7 mouse cellular contexts compared by ENCODE assay signal in the genomic region with DNA sequence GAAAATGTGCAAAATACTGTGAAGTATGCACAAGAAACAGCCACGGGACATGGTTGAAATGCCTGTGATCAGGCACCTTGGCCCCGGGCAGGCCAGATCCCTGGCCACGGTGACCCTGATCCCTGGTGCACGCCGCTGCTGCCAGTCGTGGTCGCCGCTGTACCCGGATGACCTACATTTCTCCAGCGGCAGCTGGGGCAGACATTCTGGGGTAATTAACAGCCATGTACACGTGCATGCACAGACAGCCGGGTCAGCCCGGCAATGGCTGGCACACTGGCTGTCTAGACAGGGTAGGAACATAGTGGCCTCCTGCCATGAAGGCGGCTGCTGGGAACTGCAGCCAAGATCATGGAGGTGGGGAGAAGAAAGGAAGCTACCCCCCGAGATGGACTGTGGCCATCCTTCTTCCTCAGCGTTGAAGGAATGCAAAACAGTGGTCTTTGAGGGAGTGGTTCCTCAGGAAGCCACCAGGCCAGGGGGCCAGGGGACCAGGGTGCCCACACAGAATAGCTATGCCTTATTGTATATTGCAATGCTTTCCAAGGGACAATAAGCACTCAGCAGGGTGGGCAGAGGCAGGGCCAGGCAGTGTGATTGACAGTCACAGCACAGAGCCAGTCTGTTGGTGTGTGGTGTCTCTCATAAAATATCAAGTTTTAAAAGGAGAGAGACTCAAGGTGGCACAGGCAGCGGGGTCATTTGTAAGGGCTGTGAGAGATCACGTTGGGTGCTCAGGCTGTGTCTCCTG.
DNase-seq lines count a peak whose midpoint lies in the region; ATAC-seq and TF ChIP-seq lines count a peak whose summit lies in the region.

No protein-coding gene starts in this region.

- H3K4me2 ChIP-seq in forebrain, embryonic 15.5 days (replicated peaks), result no peak overlapping the region
- no peak overlapping the region for H3K4me2 ChIP-seq in hindbrain, embryonic 12.5 days (replicated peaks)

- H3K27ac ChIP-seq in forebrain, embryonic 15.5 days (replicated peaks), result peak overlapping the region; percentile 72
- H3K27ac ChIP-seq in hindbrain, embryonic 12.5 days, result 0 out of 2 replicates have a peak overlapping the region, but pooled peaks have one; percentile 40

- peaks cover 24% of the 10 kb centered on the region for H3K4me1 ChIP-seq in forebrain, embryonic 15.5 days
- H3K4me1 ChIP-seq in hindbrain, embryonic 12.5 days, result peaks cover 20% of the 10 kb centered on the region

- no peak overlapping the region for H3K4me3 ChIP-seq in forebrain, embryonic 15.5 days
- no peak overlapping the region for H3K4me3 ChIP-seq in hindbrain, embryonic 12.5 days

- intact Hi-C loops in left cerebral cortex, postnatal 10 days (cut with DNase I), result loop anchor here (10.0 kb wide), 1 partner anchor 131 kb away; no protein-coding TSS in a partner anchor

- no peak for TF ChIP-seq CTCF in Patski (IDR thresholded peaks at IDR 0.05)

- CTCF ChIA-PET in Patski (lab: Charles Lee), result interaction anchor here (1.5 to 2.5 kb wide), 3 partner anchors 184 to 195 kb away, joined by 3 to 7 read pairs (median 4); a partner anchor contains a TSS

- peak; percentile 83 for DNase-seq in Patski (ENCODE audit: low read depth, low spot score)
- peak; percentile 54 to 55 for DNase-seq in adrenal gland, postnatal 36 days
- DNase-seq in left cerebral cortex, postnatal 10 days (ENCODE audit: extremely low spot score in 1 of 2, low spot score in 2 of 2), result peak; percentile 74 to 77
- peak; percentile 80 for DNase-seq in retina, embryonic 14.5 days (ENCODE audit: low spot score)
- no peak for DNase-seq in c-Kit-positive CD71-positive TER-119-positive erythroid progenitor cells, embryonic 14.5 days (ENCODE audit: low spot score)

- no peaks in the 10 kb centered on the region for H3K27me3 ChIP-seq in Patski
- no peaks in the 10 kb centered on the region for H3K27me3 ChIP-seq in forebrain, embryonic 15.5 days
- H3K27me3 ChIP-seq in hindbrain, embryonic 12.5 days, result no peaks in the 10 kb centered on the region; the same call in 1 of the 2 replicates

- WGBS in forebrain, embryonic 15.5 days, result 32% methylated on average over 18 of the region's 18 CpGs
- 57% methylated on average over 18 of the region's 18 CpGs for WGBS in hindbrain, embryonic 12.5 days

- in situ Hi-C loops in Patski (cut with MboI; ENCODE audit: low pct_unique_long_range_greater_than_20kb), result loop anchor here (5.0 to 10.0 kb wide), 2 partner anchors 137 to 189 kb away; a partner anchor contains a TSS

- H3K9me3 ChIP-seq in forebrain, embryonic 15.5 days, result no peaks in the 10 kb centered on the region
- H3K9me3 ChIP-seq in hindbrain, embryonic 12.5 days (replicated peaks), result no peaks in the 10 kb centered on the region

- peak; percentile 94 for ATAC-seq in Patski
- ATAC-seq in forebrain, embryonic 15.5 days (replicated peaks), result peak; percentile 92
- ATAC-seq in hindbrain, embryonic 12.5 days (ENCODE audit: low FRiP score), result peak; percentile 46; the same call in 1 of the 2 replicates

- POLR2A ChIA-PET in Patski (lab: Charles Lee), result no interaction called here

- no peak overlapping the region for H3K9ac ChIP-seq in forebrain, embryonic 15.5 days (replicated peaks)
- H3K9ac ChIP-seq in hindbrain, embryonic 12.5 days, result no peak overlapping the region

- no peaks in the 10 kb centered on the region for H3K36me3 ChIP-seq in forebrain, embryonic 15.5 days
- H3K36me3 ChIP-seq in hindbrain, embryonic 12.5 days, result no peaks in the 10 kb centered on the region
